Mouse (Mus musculus) neural tube, embryonic 13.5 days (tissue): ENCODE measurements at regions not wholly inside any gene's neighbourhood (a gene's known extent, or its start where the extent isn't known, plus 50 kb on each side); places are given as distances from the start of the nearest gene placed in this dataset.

Experiments
- ATAC-seq: fragments of 200-750 bp; cut with Nextera tagmentation; 2 replicates; pipeline ENCODE4 v1.8.0; 2017; ENCODE audit warnings: low read depth, mild to moderate bottlenecking, moderate TSS enrichment, moderate library complexity
- H3K27ac ChIP-seq: fragments of 300-500 bp; sonication (generic); replicated peaks from 2 replicates; pipeline ENCODE4 v1.5.1; 2015; ENCODE audit warnings: moderate library complexity, mild to moderate bottlenecking, inconsistent platforms
- H3K27me3 ChIP-seq: fragments of 300-500 bp; sonication (generic); 2 replicates; pipeline ENCODE4 v1.6.1; 2015; ENCODE audit warnings: mild to moderate bottlenecking, inconsistent platforms
- H3K36me3 ChIP-seq: fragments of 300-500 bp; sonication (generic); 2 replicates; pipeline ENCODE4 v1.6.1; 2015; ENCODE audit warnings: mild to moderate bottlenecking, inconsistent platforms
- H3K4me1 ChIP-seq: fragments of 300-500 bp; sonication (generic); replicated peaks from 2 replicates; pipeline ENCODE4 v1.6.1; 2015; ENCODE audit warnings: inconsistent platforms
- H3K4me2 ChIP-seq: fragments of 300-500 bp; sonication (generic); 2 replicates; pipeline ENCODE4 v1.6.1; 2015; ENCODE audit warnings: inconsistent platforms, mild to moderate bottlenecking, moderate library complexity
- H3K4me3 ChIP-seq: fragments of 300-500 bp; sonication (generic); 2 replicates; pipeline ENCODE4 v1.5.1; 2015; ENCODE audit warnings: mild to moderate bottlenecking, inconsistent platforms
- H3K9ac ChIP-seq: fragments of 300-500 bp; sonication (generic); 2 replicates; pipeline ENCODE4 v1.6.1; 2015; ENCODE audit warnings: moderate library complexity, mild to moderate bottlenecking, inconsistent platforms
- H3K9me3 ChIP-seq: fragments of 300-500 bp; sonication (generic); 2 replicates; pipeline ENCODE4 v1.6.1; 2016; ENCODE audit warnings: inconsistent platforms
- WGBS: fragments of 180-500 bp; shearing (Covaris S2); methylation state at CpG from one replicate; pipeline ENCODE4 v1.1.7; 2015; 5-methylcytosine and 5-hydroxymethylcytosine counted together

- Histone ChIP-seq H3K27ac (peak overlapping the region; percentile 81), H3K9me3 (no peaks in the 10 kb centered on the region), H3K9ac (peak overlapping the region; percentile 47), H3K36me3 (no peaks in the 10 kb centered on the region), H3K4me1 (peaks cover 63% of the 10 kb centered on the region), H3K4me2 (peak overlapping the region; percentile 51), H3K4me3 (peak overlapping the region; percentile 16), H3K27me3 (peaks cover 30% of the 10 kb centered on the region)
- ATAC-seq: peak; percentile 63
- WGBS: under 1% methylated on average over 18 of the region's 18 CpGs
Observed at GRCm38 (mm10) chr6:89008614-89009171, 106.6 kb downstream of the Tpra1 start.

- peak overlapping the region; percentile 22; the same call in 1 of the 2 replicates for H3K4me2 ChIP-seq
- WGBS: 17% methylated on average over 12 of the region's 12 CpGs
- H3K9me3 ChIP-seq: no peaks in the 10 kb centered on the region
- peak; percentile 80 for ATAC-seq
- H3K4me3 ChIP-seq: no peak overlapping the region
- no peaks in the 10 kb centered on the region for H3K36me3 ChIP-seq
- H3K27me3 ChIP-seq: peaks cover 57% of the 10 kb centered on the region
- peaks cover 53% of the 10 kb centered on the region for H3K4me1 ChIP-seq
- H3K27ac ChIP-seq: peak overlapping the region; percentile 90
- H3K9ac ChIP-seq: no peak overlapping the region; the same call in 1 of the 2 replicates
Observed at GRCm38 (mm10) chr6:89012998-89013689, 111.1 kb downstream of the Tpra1 start.

- Histone ChIP-seq H3K4me3 (no peak overlapping the region), H3K9me3 (no peaks in the 10 kb centered on the region), H3K4me1 (peaks cover 48% of the 10 kb centered on the region), H3K27ac (peak overlapping the region; percentile 90), H3K36me3 (no peaks in the 10 kb centered on the region), H3K9ac (no peak overlapping the region), H3K4me2 (no peak overlapping the region), H3K27me3 (peaks cover 61% of the 10 kb centered on the region)
- WGBS: 46% methylated on average over 8 of the region's 8 CpGs
- peak; percentile 6; the same call in 1 of the 2 replicates for ATAC-seq
Observed at GRCm38 (mm10) chr6:89013690-89014061, 111.6 kb downstream of the Tpra1 start.

- Histone ChIP-seq H3K4me2 (no peak overlapping the region), H3K36me3 (no peaks in the 10 kb centered on the region), H3K4me3 (no peak overlapping the region), H3K27me3 (peaks cover 93% of the 10 kb centered on the region), H3K9ac (no peak overlapping the region), H3K9me3 (no peaks in the 10 kb centered on the region), H3K27ac (no peak overlapping the region), H3K4me1 (peaks cover 11% of the 10 kb centered on the region)
- 8% methylated on average over 11 of the region's 11 CpGs for WGBS
- peak; percentile 59 for ATAC-seq
Observed at GRCm38 (mm10) chr6:89024101-89024650, 122.1 kb downstream of the Tpra1 start.

- Histone ChIP-seq H3K27ac (no peak overlapping the region), H3K27me3 (peaks cover 80% of the 10 kb centered on the region), H3K4me3 (no peak overlapping the region), H3K4me2 (no peak overlapping the region), H3K9me3 (no peaks in the 10 kb centered on the region), H3K9ac (no peak overlapping the region), H3K36me3 (no peaks in the 10 kb centered on the region), H3K4me1 (peaks cover 23% of the 10 kb centered on the region)
- 40% methylated on average over 5 of the region's 5 CpGs for WGBS
- ATAC-seq: no peak
Observed at GRCm38 (mm10) chr6:89033433-89034298, 131.6 kb downstream of the Tpra1 start.

GRCm38 (mm10) chr6:89034455-89034854 lies 132.4 kb downstream of the Tpra1 start:
- Histone ChIP-seq H3K4me3 (no peak overlapping the region), H3K4me2 (no peak overlapping the region), H3K4me1 (peaks cover 23% of the 10 kb centered on the region), H3K9me3 (no peaks in the 10 kb centered on the region), H3K27me3 (peaks cover 78% of the 10 kb centered on the region), H3K27ac (no peak overlapping the region), H3K36me3 (no peaks in the 10 kb centered on the region), H3K9ac (no peak overlapping the region)
- WGBS: 47% methylated on average over 3 of the region's 3 CpGs
- ATAC-seq: no peak

GRCm38 (mm10) chr6:89035061-89035835 lies 133.2 kb downstream of the Tpra1 start:
- peak overlapping the region; percentile 57 for H3K9ac ChIP-seq
- H3K27ac ChIP-seq: peak overlapping the region; percentile 72
- H3K27me3 ChIP-seq: peaks cover 76% of the 10 kb centered on the region
- H3K4me2 ChIP-seq: peak overlapping the region; percentile 42
- 41% methylated on average over 13 of the region's 13 CpGs for WGBS
- peak; percentile 78; the same call in 1 of the 2 replicates for ATAC-seq
- H3K4me3 ChIP-seq: no peak overlapping the region
- H3K36me3 ChIP-seq: no peaks in the 10 kb centered on the region
- H3K9me3 ChIP-seq: no peaks in the 10 kb centered on the region
- peaks cover 23% of the 10 kb centered on the region for H3K4me1 ChIP-seq

- Histone ChIP-seq H3K36me3 (no peaks in the 10 kb centered on the region), H3K4me1 (peaks cover 23% of the 10 kb centered on the region), H3K4me2 (peak overlapping the region; percentile 42), H3K9me3 (no peaks in the 10 kb centered on the region), H3K9ac (peak overlapping the region; percentile 57), H3K4me3 (no peak overlapping the region), H3K27ac (peak overlapping the region; percentile 72), H3K27me3 (peaks cover 73% of the 10 kb centered on the region)
- peak; percentile 36; the same call in 1 of the 2 replicates for ATAC-seq
- 39% methylated on average over 4 of the region's 4 CpGs for WGBS
Observed at GRCm38 (mm10) chr6:89035836-89036156, 133.7 kb downstream of the Tpra1 start.

GRCm38 (mm10) chr6:89037392-89037791 lies 135.3 kb downstream of the Tpra1 start:
- Histone ChIP-seq H3K4me2 (no peak overlapping the region), H3K9ac (no peak overlapping the region), H3K4me3 (no peak overlapping the region), H3K36me3 (no peaks in the 10 kb centered on the region), H3K4me1 (peaks cover 23% of the 10 kb centered on the region), H3K9me3 (no peaks in the 10 kb centered on the region), H3K27me3 (peaks cover 57% of the 10 kb centered on the region), H3K27ac (no peak overlapping the region)
- 84% methylated on average over 2 of the region's 2 CpGs for WGBS
- no peak for ATAC-seq

GRCm38 (mm10) chr6:89037901-89038300 lies 135.8 kb downstream of the Tpra1 start:
- no peak overlapping the region for H3K4me3 ChIP-seq
- no peaks in the 10 kb centered on the region for H3K9me3 ChIP-seq
- H3K4me2 ChIP-seq: no peak overlapping the region
- H3K36me3 ChIP-seq: no peaks in the 10 kb centered on the region
- no peak for ATAC-seq
- H3K27me3 ChIP-seq: peaks cover 52% of the 10 kb centered on the region
- H3K4me1 ChIP-seq: peaks cover 23% of the 10 kb centered on the region
- 73% methylated on average over 7 of the region's 7 CpGs for WGBS
- no peak overlapping the region for H3K27ac ChIP-seq
- H3K9ac ChIP-seq: no peak overlapping the region

GRCm38 (mm10) chr6:89040919-89041318 lies 138.9 kb downstream of the Tpra1 start:
- H3K4me3 ChIP-seq: no peak overlapping the region
- no peak for ATAC-seq
- no peak overlapping the region for H3K4me2 ChIP-seq
- WGBS: 81% methylated on average over 4 of the region's 4 CpGs
- no peaks in the 10 kb centered on the region for H3K36me3 ChIP-seq
- no peak overlapping the region for H3K27ac ChIP-seq
- H3K27me3 ChIP-seq: peaks cover 31% of the 10 kb centered on the region
- no peaks in the 10 kb centered on the region for H3K9me3 ChIP-seq
- H3K4me1 ChIP-seq: peaks cover 5% of the 10 kb centered on the region
- no peak overlapping the region for H3K9ac ChIP-seq
